Mouse (Mus musculus): ENCODE data around the gene Gm10639.
"Not testable (repeated sequence)": the region's sequence is repeated elsewhere in the genome, so short reads cannot be mapped to it uniquely, and the experiment has no call there.

Gene Gm10639

DNA sequence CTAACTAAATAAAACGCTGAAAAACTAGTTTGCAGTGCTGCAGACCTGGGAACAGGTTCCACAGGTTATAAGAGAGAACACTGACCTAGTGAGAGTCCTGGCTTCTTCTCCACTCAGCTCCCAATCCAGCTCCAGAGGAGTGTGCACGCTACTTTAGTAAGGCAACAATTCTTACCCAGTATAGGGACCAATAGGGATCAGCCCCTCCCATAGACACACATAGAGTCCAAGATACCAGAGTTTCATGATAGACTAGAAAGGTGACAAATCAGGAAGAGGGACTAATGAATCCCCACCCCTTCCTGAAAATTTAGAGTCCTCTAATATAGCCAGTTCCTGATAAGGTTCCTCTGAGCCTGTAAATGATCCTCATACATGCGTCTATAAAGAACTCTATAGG lies 57.3 kb downstream of the Gm10639 start:
- DNase-seq (ENCODE audit: low spot score in 2 of 2): no peak

DNA sequence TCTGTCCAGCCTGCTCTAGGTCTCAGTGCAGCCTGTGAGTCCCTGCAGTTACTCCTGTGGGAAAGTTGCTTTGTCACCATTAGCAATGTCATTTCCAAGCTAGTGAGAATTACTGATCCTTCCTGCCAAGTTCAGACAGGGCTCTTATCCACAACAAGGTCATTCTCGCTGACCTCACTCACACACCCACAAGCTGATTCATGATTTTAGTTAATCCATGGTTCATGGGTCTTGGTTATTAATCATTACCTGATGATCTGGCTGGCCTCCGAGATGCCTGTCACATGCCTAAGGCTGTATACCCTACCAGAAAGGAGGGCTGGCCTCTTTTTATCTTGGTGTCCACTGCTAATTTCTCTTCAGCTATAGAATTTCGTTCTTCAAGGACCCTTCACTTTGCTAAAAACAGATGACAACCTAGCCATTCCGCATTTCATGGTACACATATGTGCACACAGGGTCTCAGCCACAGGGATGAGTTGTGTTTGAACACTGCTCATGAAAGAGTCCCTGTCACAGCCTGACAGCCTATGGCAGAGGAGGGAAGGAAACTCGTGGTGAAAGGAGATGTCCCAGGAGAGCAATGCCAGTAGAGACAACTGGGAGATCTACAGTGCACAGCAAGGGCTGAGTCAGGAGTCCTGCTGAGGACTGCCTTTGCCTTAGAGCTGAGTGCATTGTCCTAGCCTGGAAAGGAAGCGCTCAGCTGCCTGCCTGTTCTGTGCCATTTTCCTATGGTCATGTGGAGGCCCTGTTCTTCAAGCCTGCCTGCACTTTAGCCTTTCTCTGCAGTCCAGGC lies 58.7 kb downstream of the Gm10639 start:
- peak; percentile 19 to 28 for DNase-seq (ENCODE audit: low spot score in 2 of 2)

DNA sequence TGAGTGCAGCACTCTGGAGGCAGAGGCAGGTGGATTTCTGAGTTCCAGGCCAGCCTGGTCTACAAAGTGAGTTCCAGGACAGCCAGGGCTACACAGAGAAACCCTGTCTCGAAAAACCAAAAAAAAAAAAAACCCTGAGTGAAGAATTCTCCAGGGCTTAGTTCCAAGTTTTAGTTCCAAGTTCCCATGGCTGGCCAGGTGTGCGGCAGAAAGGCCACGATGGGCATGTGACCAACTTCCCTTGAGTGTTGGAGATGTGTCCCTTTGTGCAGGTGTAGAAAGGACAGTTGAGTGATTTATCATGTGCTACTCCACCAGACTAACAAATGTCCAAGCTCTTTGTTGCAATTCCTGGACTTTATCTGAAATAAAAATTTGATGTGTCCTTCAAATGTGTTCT lies 59.4 kb downstream of the Gm10639 start:
- DNase-seq (ENCODE audit: low spot score in 2 of 2): not testable (repeated sequence)

DNA sequence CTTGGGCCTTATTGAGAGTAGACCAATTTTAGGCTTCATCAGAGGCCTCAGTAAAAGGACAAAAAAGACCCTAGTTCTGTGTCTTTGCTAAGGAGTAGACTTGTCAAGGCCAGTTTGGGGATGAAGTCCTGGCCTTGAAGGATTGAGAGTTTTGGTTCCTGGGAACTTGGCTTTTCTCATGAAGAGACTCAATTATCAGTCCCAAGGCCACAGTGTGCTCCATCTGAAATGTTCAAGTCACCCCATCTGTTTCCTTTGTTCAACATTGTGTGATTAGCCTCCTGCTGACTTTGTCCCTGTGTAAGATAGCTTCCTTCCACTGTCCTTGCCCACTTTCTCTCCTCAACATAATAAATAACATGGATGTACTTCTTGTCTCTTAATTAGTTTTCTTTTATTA lies 60.3 kb downstream of the Gm10639 start:
- not testable (repeated sequence) for DNase-seq (ENCODE audit: low spot score in 2 of 2)

DNA sequence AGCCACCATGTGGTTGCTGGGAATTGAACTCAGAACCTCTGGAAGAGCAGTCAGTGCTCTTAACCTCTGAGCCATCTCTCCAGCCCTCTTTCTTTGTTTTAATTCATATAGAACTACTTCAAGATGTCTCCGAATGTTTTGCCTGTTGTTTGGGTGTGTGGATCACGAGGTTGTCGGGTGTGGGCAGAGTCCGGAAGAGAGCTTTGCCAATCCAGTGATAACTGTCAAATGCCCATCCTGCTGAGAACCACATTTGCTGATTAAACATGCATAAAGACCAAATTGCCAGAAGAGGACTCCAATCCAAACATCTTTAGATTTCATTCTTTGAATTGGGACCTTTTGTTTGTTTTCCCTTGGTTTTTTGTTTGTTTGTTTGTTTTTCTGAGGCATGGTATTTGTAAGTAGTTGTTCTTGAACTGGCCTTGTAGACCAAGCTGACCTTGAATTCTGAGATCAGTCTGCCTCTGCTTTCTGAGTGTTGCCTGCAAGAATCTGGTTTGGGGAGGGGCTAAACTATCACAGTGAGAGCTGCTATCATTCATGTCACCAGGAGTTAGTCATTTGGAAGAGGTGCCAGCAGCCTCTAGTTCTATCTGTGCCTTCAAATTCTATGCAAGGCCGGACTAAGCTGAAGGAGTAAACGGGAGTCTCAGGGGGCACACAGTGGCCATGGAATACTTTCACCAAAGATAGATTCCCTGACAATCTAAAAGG lies 61.9 kb downstream of the Gm10639 start:
- no peak for DNase-seq (ENCODE audit: low spot score in 2 of 2)

All from heart, adult 9 months (tissue).